Mouse (Mus musculus): Measurements from ENCODE around the gene Hspa12b. TPM values are rescaled to one million over a fixed set of nuclear protein-coding genes. Genes with fewer than 3 reads are reported as not detected.
"Not testable (repeated sequence)": the region's sequence is repeated elsewhere in the genome, so short reads cannot be mapped to it uniquely, and the experiment has no call there.

Gene Hspa12b
- total and polyA plus RNA-seq, 3 experiments: 21.9 to 31.4 (median 29.7) TPM

DNA sequence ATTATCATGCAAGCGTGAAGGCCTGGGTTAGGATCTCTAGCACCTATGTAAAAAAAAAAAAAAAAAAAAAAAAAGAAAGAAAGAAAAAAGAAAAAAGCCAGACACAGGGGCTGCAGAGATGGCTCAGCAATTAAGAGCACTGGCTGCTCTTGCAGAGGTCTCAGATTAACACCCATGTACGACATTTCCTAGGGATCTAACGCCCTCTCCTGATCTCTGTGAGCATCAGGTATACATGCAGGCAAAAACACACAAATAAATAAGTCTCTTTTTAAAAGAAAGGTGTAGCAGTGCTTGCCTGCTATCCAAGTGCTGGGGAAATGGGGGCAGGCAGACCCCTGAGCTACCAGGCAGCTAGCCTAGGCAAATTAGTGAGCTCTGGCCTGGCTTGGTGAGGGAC, 25.6 kb upstream of the Hspa12b start:
- H3K27me3 ChIP-seq (ENCODE audit: control insufficient read depth, insufficient read depth, low read length): no peaks in the 10 kb centered on the region
- no peak for DNase-seq
- TF ChIP-seq CTCF (IDR thresholded peaks at IDR 0.05) (no peak), EP300 (IDR thresholded peaks at IDR 0.05; ENCODE audit: insufficient read depth, low read depth, low read length) (no peak), POLR2A (IDR thresholded peaks at IDR 0.05; ENCODE audit: insufficient read depth, low read depth, low read length) (no peak)
- no peak overlapping the region for H3K4me3 ChIP-seq
- no peaks in the 10 kb centered on the region for H3K79me2 ChIP-seq (replicated peaks; ENCODE audit: control insufficient read depth, insufficient read depth, low read length)
- H3K27ac ChIP-seq: no peak overlapping the region
- intact Hi-C loops (cut with DNase I): no loop called here
- peaks cover 4% of the 10 kb centered on the region for H3K36me3 ChIP-seq (ENCODE audit: control insufficient read depth, insufficient read depth, low read length)
- 63% methylated on average over 3 of the region's 3 CpGs for WGBS
- no peak overlapping the region for H3K9ac ChIP-seq (ENCODE audit: low read depth, low read length)
- peaks cover 19% of the 10 kb centered on the region for H3K4me1 ChIP-seq (ENCODE audit: control insufficient read depth, insufficient read depth, low read length)

DNA sequence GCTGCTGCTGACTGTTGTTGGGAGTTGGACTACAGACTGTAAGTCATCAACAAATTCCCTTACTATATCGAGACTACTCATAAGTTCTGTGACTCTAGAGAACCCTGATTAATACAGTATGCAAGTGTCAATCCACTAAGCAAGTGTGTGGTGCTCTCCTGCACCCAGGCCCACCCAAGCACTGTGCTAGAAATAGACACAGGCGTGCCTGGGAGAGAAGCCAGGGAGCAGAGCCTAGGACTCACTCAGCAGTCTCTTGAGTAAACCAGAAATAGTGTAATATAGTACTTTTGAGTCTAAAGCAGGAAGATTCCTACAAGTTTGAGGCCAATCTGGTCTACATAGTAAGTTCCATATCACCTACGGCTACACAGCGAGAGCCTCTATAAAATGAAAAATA, 23.1 kb upstream of the Hspa12b start:
- peaks cover 4% of the 10 kb centered on the region for H3K36me3 ChIP-seq (ENCODE audit: control insufficient read depth, insufficient read depth, low read length)
- peak in 1 of 2 experiments; percentile 39 for DNase-seq
- no peaks in the 10 kb centered on the region for H3K27me3 ChIP-seq (ENCODE audit: control insufficient read depth, insufficient read depth, low read length)
- TF ChIP-seq POLR2A (IDR thresholded peaks at IDR 0.05; ENCODE audit: insufficient read depth, low read depth, low read length): no peak
- no peak for TF ChIP-seq CTCF (IDR thresholded peaks at IDR 0.05)
- TF ChIP-seq EP300 (IDR thresholded peaks at IDR 0.05; ENCODE audit: insufficient read depth, low read depth, low read length): no peak
- WGBS: 52% methylated on average over 4 of the region's 4 CpGs
- H3K27ac ChIP-seq: no peak overlapping the region
- intact Hi-C loops (cut with DNase I): no loop called here
- H3K4me1 ChIP-seq (ENCODE audit: control insufficient read depth, insufficient read depth, low read length): peaks cover 14% of the 10 kb centered on the region
- H3K9ac ChIP-seq (ENCODE audit: low read depth, low read length): no peak overlapping the region
- H3K79me2 ChIP-seq (replicated peaks; ENCODE audit: control insufficient read depth, insufficient read depth, low read length): no peaks in the 10 kb centered on the region
- no peak overlapping the region for H3K4me3 ChIP-seq

DNA sequence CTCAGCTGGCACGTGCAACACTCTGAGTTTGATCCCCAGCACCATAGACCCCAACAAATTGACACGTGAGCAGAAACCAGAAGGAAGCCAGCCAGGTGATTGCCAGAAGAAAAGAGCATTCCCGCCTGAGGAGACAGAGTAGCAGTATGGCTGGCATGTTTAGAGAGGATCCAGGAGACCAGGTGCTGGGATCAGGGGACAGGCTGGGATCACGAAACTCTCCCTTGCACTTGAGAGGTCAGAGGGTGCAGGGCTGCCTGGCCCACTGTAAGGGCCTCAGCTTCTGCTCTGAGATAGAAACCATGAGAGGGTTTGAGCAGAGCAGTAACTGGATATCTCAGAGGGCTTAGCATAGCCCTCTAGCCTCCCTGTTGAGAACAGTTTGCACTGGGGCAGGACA, 22.0 kb upstream of the Hspa12b start:
- H3K36me3 ChIP-seq (ENCODE audit: control insufficient read depth, insufficient read depth, low read length); H3K9ac ChIP-seq (ENCODE audit: low read depth, low read length); H3K27me3 ChIP-seq (ENCODE audit: control insufficient read depth, insufficient read depth, low read length); H3K27ac ChIP-seq; H3K4me3 ChIP-seq; H3K79me2 ChIP-seq (replicated peaks; ENCODE audit: control insufficient read depth, insufficient read depth, low read length); DNase-seq; intact Hi-C loops (cut with DNase I): not testable (repeated sequence)
- 94% methylated on average over 4 of the region's 4 CpGs for WGBS
- peaks cover 14% of the 10 kb centered on the region for H3K4me1 ChIP-seq (ENCODE audit: control insufficient read depth, insufficient read depth, low read length)

GRCm38 (mm10) chr2:131105989-131106388, 21.1 kb upstream of the Hspa12b start:
- no peak overlapping the region for H3K9ac ChIP-seq (ENCODE audit: low read depth, low read length)
- H3K79me2 ChIP-seq (replicated peaks; ENCODE audit: control insufficient read depth, insufficient read depth, low read length): no peaks in the 10 kb centered on the region
- peaks cover 4% of the 10 kb centered on the region for H3K36me3 ChIP-seq (ENCODE audit: control insufficient read depth, insufficient read depth, low read length)
- no peaks in the 10 kb centered on the region for H3K27me3 ChIP-seq (ENCODE audit: control insufficient read depth, insufficient read depth, low read length)
- H3K4me1 ChIP-seq (ENCODE audit: control insufficient read depth, insufficient read depth, low read length): peaks cover 14% of the 10 kb centered on the region
- no peak for DNase-seq
- H3K27ac ChIP-seq: no peak overlapping the region; the same call in 1 of the 2 replicates
- no peak for TF ChIP-seq POLR2A (IDR thresholded peaks at IDR 0.05; ENCODE audit: insufficient read depth, low read depth, low read length)
- no peak for TF ChIP-seq EP300 (IDR thresholded peaks at IDR 0.05; ENCODE audit: insufficient read depth, low read depth, low read length)
- no peak for TF ChIP-seq CTCF (IDR thresholded peaks at IDR 0.05)
- intact Hi-C loops (cut with DNase I): no loop called here
- WGBS: 87% methylated on average over 5 of the region's 5 CpGs
- no peak overlapping the region for H3K4me3 ChIP-seq

DNA sequence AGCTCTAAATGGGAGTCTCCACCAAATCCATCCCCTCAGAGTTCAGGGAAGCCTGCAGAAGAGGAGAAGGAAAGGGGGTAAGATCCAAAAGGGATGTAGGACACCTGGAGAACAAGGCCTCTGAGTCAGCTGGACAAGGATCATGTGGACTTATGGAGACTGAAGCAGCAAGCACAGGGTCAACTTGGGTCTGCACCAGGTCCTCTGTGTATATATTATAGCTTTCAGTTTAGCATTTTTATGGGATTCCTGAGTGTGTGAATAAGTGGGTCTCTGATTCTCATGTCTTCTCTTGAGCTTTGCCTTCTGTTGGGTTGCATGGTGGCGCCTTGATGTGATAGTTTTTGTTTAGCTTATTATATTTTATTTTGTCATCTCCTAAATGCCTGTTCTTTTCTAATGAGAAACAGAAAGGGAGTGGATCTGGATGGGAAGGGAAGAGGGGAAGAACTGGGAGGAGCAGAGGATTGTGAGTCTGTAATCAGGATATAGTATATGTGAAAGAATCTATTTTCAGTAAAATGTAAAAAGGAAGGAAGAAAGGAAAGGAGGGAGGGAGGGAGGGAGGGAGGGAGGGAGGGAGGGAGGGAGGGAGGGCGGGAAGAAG, 8.0 kb upstream of the Hspa12b start:
- intact Hi-C loops (cut with DNase I): no loop called here
- DNase-seq: no peak
- 95% methylated on average over 2 of the region's 2 CpGs for WGBS
- Histone ChIP-seq H3K9ac (ENCODE audit: low read depth, low read length) (no peak overlapping the region), H3K27ac (no peak overlapping the region), H3K79me2 (replicated peaks; ENCODE audit: control insufficient read depth, insufficient read depth, low read length) (no peaks in the 10 kb centered on the region), H3K27me3 (ENCODE audit: control insufficient read depth, insufficient read depth, low read length) (no peaks in the 10 kb centered on the region), H3K4me3 (no peak overlapping the region), H3K4me1 (ENCODE audit: control insufficient read depth, insufficient read depth, low read length) (peaks cover 4% of the 10 kb centered on the region), H3K36me3 (ENCODE audit: control insufficient read depth, insufficient read depth, low read length) (no peaks in the 10 kb centered on the region)
- TF ChIP-seq CTCF (IDR thresholded peaks at IDR 0.05) (no peak), EP300 (IDR thresholded peaks at IDR 0.05; ENCODE audit: insufficient read depth, low read depth, low read length) (no peak), POLR2A (IDR thresholded peaks at IDR 0.05; ENCODE audit: insufficient read depth, low read depth, low read length) (no peak)

GRCm38 (mm10) chr2:131124166-131124565, 2.9 kb upstream of the Hspa12b start:
- Histone ChIP-seq H3K4me1 (ENCODE audit: control insufficient read depth, insufficient read depth, low read length) (peaks cover 22% of the 10 kb centered on the region), H3K27me3 (ENCODE audit: control insufficient read depth, insufficient read depth, low read length) (no peaks in the 10 kb centered on the region), H3K4me3 (no peak overlapping the region), H3K36me3 (ENCODE audit: control insufficient read depth, insufficient read depth, low read length) (no peaks in the 10 kb centered on the region), H3K27ac (peak overlapping the region; percentile 84), H3K79me2 (replicated peaks; ENCODE audit: control insufficient read depth, insufficient read depth, low read length) (no peaks in the 10 kb centered on the region), H3K9ac (ENCODE audit: low read depth, low read length) (0 out of 2 replicates have a peak overlapping the region, but pooled peaks have one; percentile 30)
- TF ChIP-seq POLR2A (IDR thresholded peaks at IDR 0.05; ENCODE audit: insufficient read depth, low read depth, low read length): peak; percentile 64
- peak; percentile 88 for TF ChIP-seq EP300 (IDR thresholded peaks at IDR 0.05; ENCODE audit: insufficient read depth, low read depth, low read length)
- TF ChIP-seq CTCF (IDR thresholded peaks at IDR 0.05): no peak
- WGBS: 35% methylated on average over 3 of the region's 3 CpGs
- intact Hi-C loops (cut with DNase I): loop anchor here (2.0 kb wide), 2 partner anchors 17 to 27 kb away; no protein-coding TSS in a partner anchor
- DNase-seq: peak; percentile 61 to 73

Measured in heart, adult 2 months (tissue).